Mouse (Mus musculus) embryo, embryonic 9.5 days (tissue): ENCODE measurements around the gene Shcbp1.
"Not testable (repeated sequence)": the region's sequence is repeated elsewhere in the genome, so short reads cannot be mapped to it uniquely, and the experiment has no call there.

ENCODE experiments used
- DNase-seq: peaks from one replicate; pipeline ENCODE4 v3.0.0-alpha.2; 2017; ENCODE audit errors: extremely low spot score

Shcbp1 gene

GRCm38 (mm10) chr8:4779254-4780055 lies at the start of gene Shcbp1:
Shcbp1 (minus strand) TSS chr8:4779567.
- DNase-seq, result peak; percentile 86

- no peak for DNase-seq
Measured at GRCm38 (mm10) chr8:4808831-4809230, 29.5 kb upstream of the Shcbp1 start.

GRCm38 (mm10) chr8:4800524-4801122 lies 21.3 kb upstream of the Shcbp1 start:
- DNase-seq, result peak; percentile 41

- DNase-seq, result no peak
Measured at GRCm38 (mm10) chr8:4778266-4778665, 1.1 kb downstream of the Shcbp1 start.

GRCm38 (mm10) chr8:4764751-4765150 lies 14.6 kb downstream of the Shcbp1 start:
- no peak for DNase-seq

GRCm38 (mm10) chr8:4753048-4753447 lies 26.3 kb downstream of the Shcbp1 start:
- no peak for DNase-seq

- no peak for DNase-seq
Measured at GRCm38 (mm10) chr8:4730942-4731341, 48.4 kb downstream of the Shcbp1 start.

- DNase-seq, result no peak
Measured at GRCm38 (mm10) chr8:4715546-4715945, 63.8 kb downstream of the Shcbp1 start.

- not testable (repeated sequence) for DNase-seq
Measured at GRCm38 (mm10) chr8:4708346-4708745, 71.0 kb downstream of the Shcbp1 start.

GRCm38 (mm10) chr8:4707916-4708315 lies 71.5 kb downstream of the Shcbp1 start:
- not testable (repeated sequence) for DNase-seq

GRCm38 (mm10) chr8:4691634-4692033 lies 87.7 kb downstream of the Shcbp1 start:
- no peak for DNase-seq
